ENCODE assay signal across 13 mouse cellular contexts in the genomic region with DNA sequence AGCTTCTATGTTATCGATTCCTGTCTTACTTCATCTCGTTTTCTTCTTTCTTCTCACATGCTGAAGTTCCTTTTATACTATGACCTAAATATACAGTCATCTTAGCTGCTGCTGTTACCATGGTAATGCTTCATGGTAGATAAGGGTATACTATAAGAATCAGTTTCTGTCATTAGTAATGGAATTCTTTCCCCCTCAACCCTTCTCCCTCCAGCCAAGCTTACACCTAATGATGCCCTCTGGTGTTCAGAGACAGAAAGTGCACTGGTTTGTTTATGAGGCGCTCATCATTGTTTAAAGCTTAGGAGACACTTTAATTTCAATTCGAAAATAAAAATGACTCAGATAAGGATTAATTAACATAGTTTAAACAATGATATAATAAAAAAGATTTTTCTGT. TPM values are rescaled to one million over a fixed set of nuclear protein-coding genes. Genes with fewer than 3 reads are reported as not detected.
DNase-seq lines count a peak whose midpoint lies in the region; ATAC-seq and TF ChIP-seq lines count a peak whose summit lies in the region.
"Had no signal": no experiment of that assay in that cellular context is flagged by ENCODE, and none has a peak within 500 bp of the region (broad histone marks: within the 10 kb centered on the region; RNA-seq: fewer than 3 reads in every experiment).

No protein-coding gene starts in this region.

- 0 out of 2 replicates have a peak, but pooled peaks have one; percentile 30 for ATAC-seq in forebrain, embryonic 11.5 days (replicated peaks; ENCODE audit: low FRiP score)
- ATAC-seq in megakaryocyte progenitor cell, adult 5-6 weeks (replicated peaks; ENCODE audit: poor library complexity) = peak; percentile 60; the same call in 1 of the 2 replicates

- H3K9ac ChIP-seq in forebrain, embryonic 11.5 days (ENCODE audit: low read length) = no peak overlapping the region
- H3K9ac ChIP-seq in liver, adult 2 months (ENCODE audit: low read depth, low read length) = no peak overlapping the region
- H3K9ac ChIP-seq: embryonic facial prominence, embryonic 15.5 days had no signal

- no peaks in the 10 kb centered on the region for H3K36me3 ChIP-seq in forebrain, embryonic 11.5 days (ENCODE audit: control insufficient read depth, insufficient read depth, low read length)
- H3K36me3 ChIP-seq in forebrain, embryonic 10.5 days (replicated peaks) = no peaks in the 10 kb centered on the region
- no peaks in the 10 kb centered on the region for H3K36me3 ChIP-seq in liver, adult 2 months (ENCODE audit: control insufficient read depth, insufficient read depth, low read length)
- H3K36me3 ChIP-seq: embryonic facial prominence, embryonic 15.5 days had no signal

- no peak for DNase-seq in forebrain, embryonic 11.5 days (ENCODE audit: low spot score)
- no peak for DNase-seq in forebrain, embryonic 10.5 days (ENCODE audit: extremely low spot score, low spot score)
- DNase-seq in liver, adult 2 months (ENCODE audit: extremely low read depth, low read depth, low spot score) = peak; percentile 5
- DNase-seq in liver = no peak
- DNase-seq in NIH3T3 (ENCODE audit: low read depth) = peak; percentile 14
- DNase-seq in right cerebral cortex, adult 18-20 months = no peak
- DNase-seq in adrenal gland, postnatal 10 days = no peak
- DNase-seq: adrenal gland, postnatal 36 days; thymus, postnatal 14 days had no signal

- peak; percentile 21; the same call in 1 of the 2 replicates for TF ChIP-seq CTCF in liver, adult 2 months (IDR thresholded peaks at IDR 0.05; ENCODE audit: low read depth, low read length)

- H3K79me2 ChIP-seq in liver, adult 2 months (ENCODE audit: control insufficient read depth, insufficient read depth, low read length) = no peaks in the 10 kb centered on the region

- H3K27ac ChIP-seq in forebrain, embryonic 11.5 days (ENCODE audit: low read depth, low read length) = no peak overlapping the region
- H3K27ac ChIP-seq in forebrain, embryonic 10.5 days = no peak overlapping the region
- H3K27ac ChIP-seq in liver, adult 2 months (replicated peaks; ENCODE audit: insufficient read depth, low read depth, low read length) = no peak overlapping the region
- H3K27ac ChIP-seq: embryonic facial prominence, embryonic 15.5 days; macrophage had no signal

- H3K4me1 ChIP-seq in forebrain, embryonic 11.5 days (replicated peaks; ENCODE audit: control insufficient read depth, insufficient read depth, low read length) = no peaks in the 10 kb centered on the region; the same call in 1 of the 2 replicates
- peaks cover 12% of the 10 kb centered on the region for H3K4me1 ChIP-seq in forebrain, embryonic 10.5 days
- no peaks in the 10 kb centered on the region for H3K4me1 ChIP-seq in liver, adult 2 months (ENCODE audit: control insufficient read depth, insufficient read depth, low read length)

- WGBS in forebrain, embryonic 11.5 days = 63% methylated on average over 4 of the region's 4 CpGs
- 67% methylated on average over 4 of the region's 4 CpGs for WGBS in forebrain, embryonic 10.5 days
- 68% methylated on average over 4 of the region's 4 CpGs for WGBS in liver, adult 2 months

- TF ChIP-seq POLR2A in liver, adult 2 months (IDR thresholded peaks at IDR 0.05; ENCODE audit: extremely low read depth, insufficient read depth, low read length) = no peak

- H3K27me3 ChIP-seq in forebrain, embryonic 11.5 days (ENCODE audit: control insufficient read depth, insufficient read depth, low read length) = peaks cover 14% of the 10 kb centered on the region
- H3K27me3 ChIP-seq in forebrain, embryonic 10.5 days (ENCODE audit: poor library complexity, severe bottlenecking) = peaks cover 34% of the 10 kb centered on the region
- H3K27me3 ChIP-seq in liver, adult 2 months (ENCODE audit: control insufficient read depth, insufficient read depth, low read length) = peaks cover 7% of the 10 kb centered on the region; the same call in 1 of the 2 replicates

- no peaks in the 10 kb centered on the region for H3K9me3 ChIP-seq in forebrain, embryonic 11.5 days (ENCODE audit: control insufficient read depth, low read length)
- no peaks in the 10 kb centered on the region for H3K9me3 ChIP-seq in forebrain, embryonic 10.5 days
- H3K9me3 ChIP-seq: embryonic facial prominence, embryonic 15.5 days had no signal

- H3K4me2 ChIP-seq in forebrain, embryonic 11.5 days (ENCODE audit: low read depth, low read length, severe bottlenecking) = no peak overlapping the region
- H3K4me2 ChIP-seq: embryonic facial prominence, embryonic 15.5 days had no signal

- H3K4me3 ChIP-seq in forebrain, embryonic 11.5 days (ENCODE audit: low read depth, low read length) = no peak overlapping the region
- H3K4me3 ChIP-seq in forebrain, embryonic 10.5 days = no peak overlapping the region
- no peak overlapping the region for H3K4me3 ChIP-seq in liver, adult 2 months (ENCODE audit: insufficient read depth, low read depth, low read length)
- H3K4me3 ChIP-seq: embryonic facial prominence, embryonic 15.5 days had no signal

RNA-seq across cellular contexts. Expression of gene Chrm2, which starts 5.8 kb away (rescaled TPM):
- 0.36 and 0.63 TPM in 2 replicates for polyA plus RNA-seq in forebrain, embryonic 11.5 days (2014; fragmentation: Nextera tagmentation; extraction: Ambion mirVana)
- 0.05 TPM in 1 of 2 replicates, not detected in the other for polyA plus RNA-seq in forebrain, embryonic 10.5 days (2016; fragmentation: Nextera tagmentation; extraction: Ambion mirVana)
- under 0.01 TPM in 2 replicates for total RNA-seq in liver, adult 2 months (2014; rRNA removed)
- polyA plus RNA-seq in liver, adult 2 months (2012; rRNA removed) = 0.01 TPM in 2 replicates
- not detected in 2 replicates for total RNA-seq in megakaryocyte progenitor cell, adult 5-6 weeks (2015)
- not detected in 2 replicates for total RNA-seq in megakaryocyte progenitor cell, adult 5-6 weeks (2017)
- total RNA-seq in adrenal gland, postnatal 10 days (2021) = 1 to 10 TPM in 1 of 2 experiments, under 1 TPM in 1; 0.78 to 1.9 TPM
- total RNA-seq: neutrophil, adult 5-6 weeks had no signal
- polyA plus RNA-seq: macrophage had no signal

Comparison
In these comparisons a context has a peak if more than half of its experiments do, and no peak if none do; other contexts are left out.
1. DNase-seq: peak in liver, adult 2 months (single experiment) and NIH3T3 (single experiment); none in forebrain, embryonic 11.5 days (single experiment), forebrain, embryonic 10.5 days (single experiment), liver (single experiment), right cerebral cortex, adult 18-20 months (single experiment) and adrenal gland, postnatal 10 days (single experiment).